Mouse (Mus musculus): ENCODE data around the gene Atp5d.

The Atp5d gene

GRCm38 (mm10) chr10:80121639-80122038, 16.8 kb upstream of the Atp5d start:
- no peak overlapping the region for H3K4me3 ChIP-seq (replicated peaks; ENCODE audit: low read length)
- H3K4me1 ChIP-seq (replicated peaks; ENCODE audit: low read depth, low read length) = peaks cover 96% of the 10 kb centered on the region
- H3K27me3 ChIP-seq (ENCODE audit: insufficient read depth, low read length) = no peaks in the 10 kb centered on the region
- peaks cover 99% of the 10 kb centered on the region for H3K36me3 ChIP-seq (ENCODE audit: insufficient read depth, low read length)
- no peaks in the 10 kb centered on the region for H3K9me3 ChIP-seq (ENCODE audit: low read length)
- TF ChIP-seq POU5F1 (IDR thresholded peaks at IDR 0.05; ENCODE audit: borderline replicate concordance, low read length) (no peak), CTCF (conservative IDR thresholded peaks at IDR 0.05; ENCODE audit: low read length) (no peak), NANOG (IDR thresholded peaks at IDR 0.05; ENCODE audit: borderline replicate concordance, low read length) (no peak)

GRCm38 (mm10) chr10:80123932-80124562, 14.4 kb upstream of the Atp5d start:
- H3K4me3 ChIP-seq (replicated peaks; ENCODE audit: low read length) = no peak overlapping the region
- TF ChIP-seq CTCF (conservative IDR thresholded peaks at IDR 0.05; ENCODE audit: low read length) = no peak
- TF ChIP-seq NANOG (IDR thresholded peaks at IDR 0.05; ENCODE audit: borderline replicate concordance, low read length) = no peak
- no peak for TF ChIP-seq POU5F1 (IDR thresholded peaks at IDR 0.05; ENCODE audit: borderline replicate concordance, low read length)
- H3K9me3 ChIP-seq (ENCODE audit: low read length) = no peaks in the 10 kb centered on the region
- peaks cover 98% of the 10 kb centered on the region for H3K36me3 ChIP-seq (ENCODE audit: insufficient read depth, low read length)
- no peaks in the 10 kb centered on the region for H3K27me3 ChIP-seq (ENCODE audit: insufficient read depth, low read length)
- H3K4me1 ChIP-seq (replicated peaks; ENCODE audit: low read depth, low read length) = peaks cover 93% of the 10 kb centered on the region

- Histone ChIP-seq H3K4me1 (replicated peaks; ENCODE audit: low read depth, low read length) (peaks cover 94% of the 10 kb centered on the region), H3K9me3 (ENCODE audit: low read length) (no peaks in the 10 kb centered on the region), H3K27me3 (ENCODE audit: insufficient read depth, low read length) (no peaks in the 10 kb centered on the region), H3K4me3 (replicated peaks; ENCODE audit: low read length) (no peak overlapping the region), H3K36me3 (ENCODE audit: insufficient read depth, low read length) (peaks cover 98% of the 10 kb centered on the region)
- TF ChIP-seq NANOG (IDR thresholded peaks at IDR 0.05; ENCODE audit: borderline replicate concordance, low read length) = no peak
- TF ChIP-seq CTCF (conservative IDR thresholded peaks at IDR 0.05; ENCODE audit: low read length) = no peak
- no peak for TF ChIP-seq POU5F1 (IDR thresholded peaks at IDR 0.05; ENCODE audit: borderline replicate concordance, low read length)
These were observed 10.5 kb upstream of the Atp5d start for GRCm38 (mm10) chr10:80127920-80128319.

GRCm38 (mm10) chr10:80129846-80130245, 8.6 kb upstream of the Atp5d start:
- Histone ChIP-seq H3K4me1 (replicated peaks; ENCODE audit: low read depth, low read length) (peaks cover 88% of the 10 kb centered on the region), H3K9me3 (ENCODE audit: low read length) (no peaks in the 10 kb centered on the region), H3K27me3 (ENCODE audit: insufficient read depth, low read length) (no peaks in the 10 kb centered on the region), H3K36me3 (ENCODE audit: insufficient read depth, low read length) (peaks cover 98% of the 10 kb centered on the region), H3K4me3 (replicated peaks; ENCODE audit: low read length) (peak overlapping the region; percentile 35; the same call in 1 of the 2 replicates)
- TF ChIP-seq CTCF (conservative IDR thresholded peaks at IDR 0.05; ENCODE audit: low read length) (no peak), POU5F1 (IDR thresholded peaks at IDR 0.05; ENCODE audit: borderline replicate concordance, low read length) (no peak), NANOG (IDR thresholded peaks at IDR 0.05; ENCODE audit: borderline replicate concordance, low read length) (no peak)

GRCm38 (mm10) chr10:80130403-80131031, 7.9 kb upstream of the Atp5d start:
- no peak for TF ChIP-seq CTCF (conservative IDR thresholded peaks at IDR 0.05; ENCODE audit: low read length)
- Histone ChIP-seq H3K36me3 (ENCODE audit: insufficient read depth, low read length) (peaks cover 98% of the 10 kb centered on the region), H3K4me1 (replicated peaks; ENCODE audit: low read depth, low read length) (peaks cover 88% of the 10 kb centered on the region), H3K9me3 (ENCODE audit: low read length) (no peaks in the 10 kb centered on the region), H3K4me3 (replicated peaks; ENCODE audit: low read length) (peak overlapping the region; percentile 62), H3K27me3 (ENCODE audit: insufficient read depth, low read length) (no peaks in the 10 kb centered on the region)

- Histone ChIP-seq H3K27me3 (ENCODE audit: insufficient read depth, low read length) (no peaks in the 10 kb centered on the region), H3K4me1 (replicated peaks; ENCODE audit: low read depth, low read length) (peaks cover 87% of the 10 kb centered on the region), H3K4me3 (replicated peaks; ENCODE audit: low read length) (peak overlapping the region; percentile 62), H3K36me3 (ENCODE audit: insufficient read depth, low read length) (peaks cover 97% of the 10 kb centered on the region), H3K9me3 (ENCODE audit: low read length) (no peaks in the 10 kb centered on the region)
- TF ChIP-seq POU5F1 (IDR thresholded peaks at IDR 0.05; ENCODE audit: borderline replicate concordance, low read length) = no peak
These were observed 7.0 kb upstream of the Atp5d start for GRCm38 (mm10) chr10:80131316-80131951.

- Histone ChIP-seq H3K4me3 (replicated peaks; ENCODE audit: low read length) (peak overlapping the region; percentile 62), H3K9me3 (ENCODE audit: low read length) (no peaks in the 10 kb centered on the region), H3K27me3 (ENCODE audit: insufficient read depth, low read length) (no peaks in the 10 kb centered on the region; the same call in 1 of the 2 replicates), H3K4me1 (replicated peaks; ENCODE audit: low read depth, low read length) (peaks cover 89% of the 10 kb centered on the region), H3K36me3 (ENCODE audit: insufficient read depth, low read length) (peaks cover 92% of the 10 kb centered on the region)
- TF ChIP-seq CTCF (conservative IDR thresholded peaks at IDR 0.05; ENCODE audit: low read length) (no peak), POU5F1 (IDR thresholded peaks at IDR 0.05; ENCODE audit: borderline replicate concordance, low read length) (no peak), NANOG (IDR thresholded peaks at IDR 0.05; ENCODE audit: borderline replicate concordance, low read length) (no peak)
These were observed 6.5 kb upstream of the Atp5d start for GRCm38 (mm10) chr10:80131952-80132350.

GRCm38 (mm10) chr10:80133226-80133849, 5.1 kb upstream of the Atp5d start:
- Histone ChIP-seq H3K9me3 (ENCODE audit: low read length) (no peaks in the 10 kb centered on the region), H3K4me3 (replicated peaks; ENCODE audit: low read length) (no peak overlapping the region), H3K36me3 (ENCODE audit: insufficient read depth, low read length) (peaks cover 78% of the 10 kb centered on the region), H3K4me1 (replicated peaks; ENCODE audit: low read depth, low read length) (peaks cover 89% of the 10 kb centered on the region), H3K27me3 (ENCODE audit: insufficient read depth, low read length) (no peaks in the 10 kb centered on the region; the same call in 1 of the 2 replicates)
- TF ChIP-seq CTCF (conservative IDR thresholded peaks at IDR 0.05; ENCODE audit: low read length) = no peak
- TF ChIP-seq POU5F1 (IDR thresholded peaks at IDR 0.05; ENCODE audit: borderline replicate concordance, low read length) = no peak
- no peak for TF ChIP-seq NANOG (IDR thresholded peaks at IDR 0.05; ENCODE audit: borderline replicate concordance, low read length)

Data from E14TG2a.4 (cell line).